Comparison of ENCODE assay signal across 9 mouse cellular contexts in the genomic region with DNA sequence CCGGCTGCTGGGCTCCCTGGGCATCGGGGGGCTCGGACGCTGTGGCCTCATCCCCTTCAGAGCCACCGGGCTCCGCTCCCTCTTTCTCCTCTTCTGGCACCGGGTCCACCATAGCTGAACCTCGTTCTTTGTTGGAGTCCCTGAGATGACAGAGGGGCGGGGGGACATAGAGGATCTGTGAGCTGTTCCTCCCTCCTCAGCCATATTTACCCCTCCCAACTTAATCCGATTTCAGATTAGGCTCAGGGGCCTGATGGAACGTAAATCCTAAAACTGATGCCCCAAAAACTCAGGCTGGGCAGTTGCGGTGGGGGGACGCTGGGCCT. TPM values are rescaled to one million over a fixed set of nuclear protein-coding genes. Genes with fewer than 3 reads are reported as not detected.
DNase-seq lines count a peak whose midpoint lies in the region; ATAC-seq lines count a peak whose summit lies in the region.
"Had no signal": no experiment of that assay in that cellular context is flagged by ENCODE, and none has a peak within 500 bp of the region (broad histone marks: within the 10 kb centered on the region; RNA-seq: fewer than 3 reads in every experiment).

No protein-coding gene starts in this region.

- H3K9ac ChIP-seq in limb, embryonic 12.5 days (replicated peaks) = peak overlapping the region; percentile 48; the same call in 1 of the 2 replicates
- no peak overlapping the region for H3K9ac ChIP-seq in stomach, embryonic 14.5 days (replicated peaks; ENCODE audit: low read depth, low read length)

- peak; percentile 34 for DNase-seq in cerebellum, adult 9-10 months
- DNase-seq in cerebellum, postnatal 36 days = no peak
- DNase-seq in urinary bladder, postnatal 36 days (ENCODE audit: low spot score in 2 of 2) = no peak
- no peak for DNase-seq in gastrocnemius, postnatal 25 days

- no peak for ATAC-seq in megakaryocyte, adult 5-6 weeks (ENCODE audit: poor library complexity, severe bottlenecking)
- ATAC-seq in limb, embryonic 12.5 days (ENCODE audit: insufficient number of reproducible peaks, insufficient read depth, low FRiP score, low TSS enrichment, low read depth) = no peak
- no peak for ATAC-seq in stomach, embryonic 14.5 days (ENCODE audit: insufficient number of reproducible peaks, insufficient read depth, low FRiP score, low read depth)

- peaks cover 36% of the 10 kb centered on the region for H3K4me1 ChIP-seq in megakaryocyte, embryonic 14.5 days
- H3K4me1 ChIP-seq in limb, embryonic 12.5 days (replicated peaks) = peaks cover 30% of the 10 kb centered on the region
- peaks cover 22% of the 10 kb centered on the region for H3K4me1 ChIP-seq in stomach, embryonic 14.5 days (ENCODE audit: control insufficient read depth, insufficient read depth, low read length)

- peak overlapping the region; percentile 84 for H3K4me2 ChIP-seq in limb, embryonic 12.5 days
- H3K4me2 ChIP-seq in stomach, embryonic 14.5 days (replicated peaks; ENCODE audit: low read depth, low read length) = peak overlapping the region; percentile 97

- H3K36me3 ChIP-seq in megakaryocyte, embryonic 14.5 days (replicated peaks; ENCODE audit: low read length) = no peaks in the 10 kb centered on the region
- H3K36me3 ChIP-seq in limb, embryonic 12.5 days = no peaks in the 10 kb centered on the region
- H3K36me3 ChIP-seq in stomach, embryonic 14.5 days (ENCODE audit: control insufficient read depth, insufficient read depth, low read length) = no peaks in the 10 kb centered on the region

- 9% methylated on average over 13 of the region's 13 CpGs for WGBS in limb, embryonic 12.5 days
- 4% methylated on average over 13 of the region's 13 CpGs for WGBS in stomach, embryonic 14.5 days

- no peak overlapping the region for H3K27ac ChIP-seq in limb, embryonic 12.5 days
- no peak overlapping the region for H3K27ac ChIP-seq in stomach, embryonic 14.5 days (ENCODE audit: low read length)

- H3K4me3 ChIP-seq in megakaryocyte, embryonic 14.5 days (replicated peaks) = peak overlapping the region; percentile 90
- peak overlapping the region; percentile 53 for H3K4me3 ChIP-seq in limb, embryonic 12.5 days (replicated peaks)
- peak overlapping the region; percentile 50 for H3K4me3 ChIP-seq in stomach, embryonic 14.5 days (ENCODE audit: low read depth, low read length)

- peaks cover 3% of the 10 kb centered on the region; the same call in 1 of the 2 replicates for H3K9me3 ChIP-seq in megakaryocyte, embryonic 14.5 days
- no peaks in the 10 kb centered on the region for H3K9me3 ChIP-seq in limb, embryonic 12.5 days
- no peaks in the 10 kb centered on the region for H3K9me3 ChIP-seq in stomach, embryonic 14.5 days (ENCODE audit: control insufficient read depth, low read depth, low read length)

- H3K27me3 ChIP-seq in megakaryocyte, embryonic 14.5 days (replicated peaks) = peaks cover 92% of the 10 kb centered on the region
- peaks cover 79% of the 10 kb centered on the region for H3K27me3 ChIP-seq in limb, embryonic 12.5 days
- H3K27me3 ChIP-seq in stomach, embryonic 14.5 days (ENCODE audit: control insufficient read depth, insufficient read depth, low read length) = peaks cover 34% of the 10 kb centered on the region

RNA-seq across cellular contexts. Expression of a gene that starts 1.1 kb away (rescaled TPM):
- not detected in 2 replicates for polyA plus RNA-seq in megakaryocyte, embryonic 14.5 days (2012; ENCODE audit: insufficient read depth, low replicate concordance)
- not detected in 2 replicates for total RNA-seq in megakaryocyte, adult 5-6 weeks (2015)
- not detected in 2 replicates for total RNA-seq in megakaryocyte, adult 5-6 weeks (2017)
- polyA plus RNA-seq in limb, embryonic 12.5 days (2016; fragmentation: Nextera tagmentation; extraction: Ambion mirVana) = 0.17 and 0.34 TPM in 2 replicates
- 0.25 and 0.26 TPM in 2 replicates for polyA plus RNA-seq in stomach, embryonic 14.5 days (2014; fragmentation: Nextera tagmentation; extraction: Ambion mirVana)
- not detected for total RNA-seq in gastrocnemius, postnatal 25 days (2021)
- total RNA-seq: liver, adult 2 months had no signal
- polyA plus RNA-seq: liver, adult 2 months had no signal

RNA-seq across cellular contexts. Expression of a gene that starts 31.0 kb away (rescaled TPM):
- 5.9 and 6.0 TPM in 2 replicates for polyA plus RNA-seq in megakaryocyte, embryonic 14.5 days (2012; ENCODE audit: insufficient read depth, low replicate concordance)
- total RNA-seq in megakaryocyte, adult 5-6 weeks (2015) = 26.8 and 26.9 TPM in 2 replicates
- total RNA-seq in megakaryocyte, adult 5-6 weeks (2017) = 37.1 and 38.3 TPM in 2 replicates
- 14.1 and 16.6 TPM in 2 replicates for polyA plus RNA-seq in limb, embryonic 12.5 days (2016; fragmentation: Nextera tagmentation; extraction: Ambion mirVana)
- 20.8 and 22.6 TPM in 2 replicates for polyA plus RNA-seq in stomach, embryonic 14.5 days (2014; fragmentation: Nextera tagmentation; extraction: Ambion mirVana)
- total RNA-seq in gastrocnemius, postnatal 25 days (2021) = 10 to 100 TPM; 26.7 to 28.1 TPM
